Mouse (Mus musculus) ES-E14 (cell line): ENCODE measurements around the gene Polr3a. TPM values are rescaled to one million over a fixed set of nuclear protein-coding genes. Genes with fewer than 3 reads are reported as not detected.
A peak's percentile ranks its signal among the peaks of the same experiment; 100 is the strongest.
"Not testable (repeated sequence)": the region's sequence is repeated elsewhere in the genome, so short reads cannot be mapped to it uniquely, and the experiment has no call there.

Source experiments
- DNase-seq: peaks from one replicate; pipeline ENCODE4 v3.0.0-alpha.2; 2013; ENCODE audit warnings: low read depth, low spot score
- H3K27ac ChIP-seq: 2 replicates; pipeline ENCODE4 v1.5.1; 2012; ENCODE audit warnings: low read depth, mild to moderate bottlenecking, low read length, moderate library complexity, mixed read lengths; ENCODE audit not compliant: poor library complexity, insufficient read depth, severe bottlenecking
- H3K36me3 ChIP-seq: 2 replicates; pipeline ENCODE4 v1.6.1; 2012; ENCODE audit warnings: mild to moderate bottlenecking, low read length, moderate library complexity, mixed read lengths; ENCODE audit not compliant: control insufficient read depth, poor library complexity, insufficient read depth, severe bottlenecking
- H3K4me1 ChIP-seq, 2 experiments: fragments of 150-350 bp in 1 of 2; sonication (generic) in 1 of 2; 2 replicates each; pipeline ENCODE4 v1.6.1; 2012; ENCODE audit warnings: low read length in 2 of 2, mild to moderate bottlenecking in 1 of 2, mixed read lengths in 1 of 2; ENCODE audit not compliant: control insufficient read depth in 2 of 2, insufficient read depth in 2 of 2, poor library complexity in 1 of 2
- H3K4me3 ChIP-seq, 2 experiments: fragments of 150-350 bp in 1 of 2; sonication (generic) in 1 of 2; 2 replicates each; pipeline ENCODE4 v1.5.1; 2012; ENCODE audit warnings: low read length in 2 of 2, low read depth in 1 of 2, mild to moderate bottlenecking in 1 of 2, mixed read lengths in 1 of 2; ENCODE audit not compliant: insufficient read depth in 1 of 2, poor library complexity in 1 of 2, severe bottlenecking in 1 of 2
- H3K9ac ChIP-seq: 2 replicates; pipeline ENCODE4 v1.6.1; 2012; ENCODE audit warnings: low read depth, mild to moderate bottlenecking, low read length, mixed read lengths; ENCODE audit not compliant: poor library complexity, insufficient read depth, severe bottlenecking
- H3K9me3 ChIP-seq: fragments of 150-350 bp; sonication (generic); 2 replicates; pipeline ENCODE4 v1.6.1; 2012; ENCODE audit warnings: low read depth, mild to moderate bottlenecking, low read length; ENCODE audit not compliant: control insufficient read depth, insufficient read depth
- CHD2 ChIP-seq: IDR thresholded peaks from 2 replicates; pipeline ENCODE4 v1.6.1; 2014; ENCODE audit warnings: mild to moderate bottlenecking, low read depth, low read length, inconsistent platforms
- HCFC1 ChIP-seq: IDR thresholded peaks from 2 replicates; pipeline ENCODE4 v1.6.1; 2012; ENCODE audit warnings: low read length, inconsistent platforms, borderline replicate concordance; ENCODE audit not compliant: insufficient read depth
- MAFK ChIP-seq: IDR thresholded peaks from 2 replicates; pipeline ENCODE4 v1.6.1; 2014; ENCODE audit warnings: mild to moderate bottlenecking, low read depth, low read length, inconsistent platforms; ENCODE audit not compliant: insufficient read depth
- ZC3H11A ChIP-seq: IDR thresholded peaks from 2 replicates; pipeline ENCODE4 v1.6.1; 2012; ENCODE audit warnings: low read depth, mild to moderate bottlenecking, inconsistent platforms, low read length, borderline replicate concordance
- ZNF384 ChIP-seq: IDR thresholded peaks from 2 replicates; pipeline ENCODE4 v1.6.1; 2012; ENCODE audit warnings: low read depth, low read length, inconsistent platforms
- in situ Hi-C, 2 experiments: fragments of 600-800 bp; cut with MboI; formaldehyde crosslinking; loops; one replicate each; pipeline ENCODE4 v1.15.1; 2025; ENCODE audit warnings: low sequenced_read_pairs in 2 of 2, inconsistent platforms in 1 of 2; ENCODE audit not compliant: unreplicated experiment in 2 of 2
- total RNA-seq: library from RNA; depleted of rRNA; stranded (reverse); fragments of 300-350 nt; gene quantifications from 2 replicates; pipeline ENCODE4 v1.2.3, GENCODE M21; 2012; rRNA removed

The Polr3a gene
- total RNA-seq, 1 experiment = 55.7 TPM

DNA sequence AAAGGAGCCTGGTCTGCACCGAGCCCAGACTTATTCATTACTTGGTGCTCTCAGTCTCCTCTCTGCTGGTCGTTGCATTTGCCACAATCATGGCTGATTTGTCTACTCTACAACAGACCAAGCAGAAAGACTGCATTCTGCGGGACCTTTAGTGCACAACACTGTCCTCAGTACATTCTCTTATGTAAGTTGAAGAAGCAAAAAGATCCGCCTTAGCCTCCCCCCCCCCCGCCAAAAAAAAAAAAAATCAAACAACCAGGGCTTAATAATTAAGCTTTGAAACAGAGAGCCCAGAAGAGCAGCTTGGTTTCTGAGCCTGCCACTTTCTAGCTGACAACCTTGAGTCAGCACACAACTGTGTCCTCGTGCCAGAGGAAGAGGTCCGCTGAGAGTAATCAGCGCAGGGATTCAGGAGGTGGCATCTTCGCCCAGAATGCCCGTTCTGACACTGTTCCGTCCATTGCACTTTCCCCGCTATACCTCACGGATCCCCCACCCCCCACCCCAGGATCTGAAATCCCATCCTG lies 554 bp downstream of the Polr3a start:
- H3K4me1 ChIP-seq = peaks cover 0 to 8% of the 10 kb centered on the region in 2 experiments; a peak in 2 of 4 replicates
- TF ChIP-seq HCFC1 = no peak
- no peak for TF ChIP-seq CHD2
- TF ChIP-seq MAFK = no peak
- TF ChIP-seq ZNF384 = no peak
- no peak for TF ChIP-seq ZC3H11A
- in situ Hi-C loops = no loop called here
- H3K27ac ChIP-seq = 0 out of 2 replicates have a peak overlapping the region, but pooled peaks have one; percentile 69
- H3K9me3 ChIP-seq = no peaks in the 10 kb centered on the region
- peak overlapping the region; percentile 100 for H3K9ac ChIP-seq
- H3K36me3 ChIP-seq = peaks cover 25% of the 10 kb centered on the region
- no peak for DNase-seq
- peak overlapping the region; percentile 92 to 100 for H3K4me3 ChIP-seq

GRCm38 (mm10) chr14:24468806-24469205 lies 18.1 kb downstream of the Polr3a start:
- Histone ChIP-seq H3K9me3 (no peaks in the 10 kb centered on the region), H3K4me3 (no peak overlapping the region), H3K4me1 (no peaks in the 10 kb centered on the region), H3K36me3 (peaks cover 62% of the 10 kb centered on the region), H3K9ac (no peak overlapping the region), H3K27ac (no peak overlapping the region)
- in situ Hi-C loops = no loop called here
- no peak for DNase-seq
- no peak for TF ChIP-seq CHD2
- no peak for TF ChIP-seq ZNF384
- no peak for TF ChIP-seq MAFK
- no peak for TF ChIP-seq ZC3H11A

- no peak overlapping the region for H3K27ac ChIP-seq
- DNase-seq = no peak
- in situ Hi-C loops = no loop called here
- H3K4me1 ChIP-seq = no peaks in the 10 kb centered on the region
- no peak for TF ChIP-seq MAFK
- TF ChIP-seq ZC3H11A = no peak
- TF ChIP-seq HCFC1 = no peak
- no peaks in the 10 kb centered on the region for H3K9me3 ChIP-seq
- H3K9ac ChIP-seq = no peak overlapping the region
- no peak overlapping the region for H3K4me3 ChIP-seq
- H3K36me3 ChIP-seq = peaks cover 60% of the 10 kb centered on the region
Observed at GRCm38 (mm10) chr14:24458191-24458590, 28.7 kb downstream of the Polr3a start.

DNA sequence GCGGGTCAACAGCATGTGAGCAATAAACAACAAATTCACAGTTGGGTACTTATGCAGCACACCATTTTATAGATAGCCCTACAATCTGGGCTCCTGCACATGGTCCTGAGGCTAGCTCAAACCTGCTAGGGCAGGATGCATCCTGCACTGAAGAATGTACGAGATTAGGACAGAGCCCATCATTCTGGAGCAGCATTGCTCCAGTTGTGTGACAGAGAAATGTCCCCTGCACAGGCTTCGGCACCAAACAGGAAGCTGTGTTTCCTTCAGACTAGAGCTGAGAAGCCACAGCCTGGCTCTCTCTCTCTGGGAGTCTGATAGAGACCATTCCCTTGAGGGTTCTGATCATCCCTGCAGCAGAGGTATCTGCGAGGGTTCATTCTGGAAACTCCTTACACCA lies 43.3 kb downstream of the Polr3a start:
- in situ Hi-C loops, H3K9ac ChIP-seq, H3K27ac ChIP-seq, H3K4me1 ChIP-seq, DNase-seq, H3K4me3 ChIP-seq, H3K9me3 ChIP-seq: not testable (repeated sequence)
- peaks cover 14% of the 10 kb centered on the region for H3K36me3 ChIP-seq

Other genes with a start within 250 kb of the Polr3a start
- 17.5 and 19.3 TPM in 2 replicates for gene Dlg5, start 241.1 kb downstream of the Polr3a start, total RNA-seq
- not detected in 2 replicates for gene E330034G19Rik, start 193.8 kb downstream of the Polr3a start, total RNA-seq
- gene Rps24, start 67 bp upstream of the Polr3a start, total RNA-seq = 2,405 and 2,661 TPM in 2 replicates